Mouse (Mus musculus): ENCODE data around the gene Cysltr1. TPM values are rescaled to one million over a fixed set of nuclear protein-coding genes. Genes with fewer than 3 reads are reported as not detected.

The Cysltr1 gene
- polyA plus RNA-seq (2014; fragmentation: Illumina TruSeq; extraction: RNeasy Lipid Tissue Mini Kit (QIAGEN cat#74804); ENCODE audit: low read depth, low replicate concordance), result 0.73 TPM

DNA sequence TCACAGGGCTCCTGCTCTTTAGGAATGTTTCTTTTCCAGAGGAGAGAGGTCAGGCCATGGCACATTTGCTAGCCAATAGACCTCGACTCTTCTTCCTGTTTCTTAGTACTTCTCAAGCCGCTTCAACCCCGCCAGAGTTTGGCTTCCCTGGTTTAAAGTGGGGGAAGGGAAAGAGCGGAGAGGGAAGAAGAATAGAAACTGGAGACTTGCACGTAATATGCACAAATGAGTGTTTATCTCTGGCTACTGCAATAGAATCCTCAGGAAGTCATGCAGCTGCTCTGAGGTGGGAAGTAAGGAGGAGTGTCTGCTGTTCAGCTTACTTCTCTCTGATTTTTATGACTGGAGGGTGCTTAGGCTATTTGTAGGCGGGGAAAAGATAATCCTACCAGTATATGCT, at the start of gene Cysltr1:
Cysltr1 (minus strand) TSS at position 294 of the 400 bp plus-strand sequence.

GRCm38 (mm10) chrX:106582886-106583285, 20.6 kb downstream of the Cysltr1 start, which contains the start of gene Gm5127:
Gm5127 (plus strand) TSS chrX:106583186.

Other genes with a start within 250 kb of the Cysltr1 start
- gene Fndc3c1, start 118.3 kb downstream of the Cysltr1 start, polyA plus RNA-seq (2014; fragmentation: Illumina TruSeq; extraction: RNeasy Lipid Tissue Mini Kit (QIAGEN cat#74804); ENCODE audit: low read depth, low replicate concordance), result 6.5 TPM
- not detected for gene Gm5127, start 20.5 kb downstream of the Cysltr1 start, polyA plus RNA-seq (2014; fragmentation: Illumina TruSeq; extraction: RNeasy Lipid Tissue Mini Kit (QIAGEN cat#74804); ENCODE audit: low read depth, low replicate concordance)
- gene Rtl3, start 237.0 kb upstream of the Cysltr1 start, polyA plus RNA-seq (2014; fragmentation: Illumina TruSeq; extraction: RNeasy Lipid Tissue Mini Kit (QIAGEN cat#74804); ENCODE audit: low read depth, low replicate concordance), result not detected